Mouse (Mus musculus) CH12.LX (cell line): ENCODE measurements around the gene Adgrl3.

Source experiments
- MAX ChIP-seq: IDR thresholded peaks from 2 replicates; pipeline ENCODE4 v1.6.1; 2011; ENCODE audit warnings: low read length, improper control_type of control experiment
- RCOR1 ChIP-seq: conservative IDR thresholded peaks from 2 replicates; pipeline ENCODE4 v1.6.1; 2012; ENCODE audit warnings: low read depth, mild to moderate bottlenecking, inconsistent platforms, low read length, improper control_type of control experiment

DNA sequence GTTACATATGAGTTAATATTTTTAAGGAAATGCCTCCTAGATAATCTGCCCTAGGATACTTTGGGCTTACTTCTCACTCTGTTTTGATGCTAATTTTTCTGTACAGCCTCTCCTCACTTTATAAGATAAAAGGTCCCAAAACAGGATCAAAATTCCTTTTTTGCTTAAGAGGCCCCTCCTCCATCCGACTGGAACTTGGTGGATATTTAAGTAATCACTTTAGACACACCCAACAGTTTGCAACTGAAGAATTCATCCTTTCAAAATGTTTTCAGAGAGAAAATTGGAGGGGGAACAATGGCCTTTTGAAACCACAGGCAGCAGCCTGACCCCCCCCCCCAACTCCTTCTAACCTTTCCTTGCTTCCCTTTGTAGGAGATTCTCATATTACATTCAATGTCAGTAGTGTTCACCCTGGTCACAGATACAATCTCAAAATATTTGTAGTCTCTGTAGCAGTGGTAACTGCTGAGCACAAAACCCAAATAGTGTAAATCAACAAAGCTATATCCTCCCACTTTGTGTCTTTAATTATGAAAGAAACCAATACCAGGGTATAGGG lies 385.7 kb downstream of the Adgrl3 start:
- no peak for TF ChIP-seq RCOR1
- TF ChIP-seq MAX, result no peak
